Mouse (Mus musculus) left cerebral cortex, adult 18-20 months (tissue): ENCODE measurements around the gene Ovol1. TPM values are rescaled to one million over a fixed set of nuclear protein-coding genes. Genes with fewer than 3 reads are reported as not detected.

Experiments used
- DNase-seq, 2 experiments: peaks; one replicate each; pipeline ENCODE4 v3.0.0; 2021 to 2022; ENCODE audit warnings: low spot score in 2 of 2, mixed read lengths in 1 of 2
- total RNA-seq, 2 experiments: library from RNA; stranded (reverse); gene quantifications; 2 replicates each; pipeline ENCODE4 v1.2.3; 2021

The Ovol1 gene
- total RNA-seq, 2 experiments from 2014 or later, result not detected

DNA sequence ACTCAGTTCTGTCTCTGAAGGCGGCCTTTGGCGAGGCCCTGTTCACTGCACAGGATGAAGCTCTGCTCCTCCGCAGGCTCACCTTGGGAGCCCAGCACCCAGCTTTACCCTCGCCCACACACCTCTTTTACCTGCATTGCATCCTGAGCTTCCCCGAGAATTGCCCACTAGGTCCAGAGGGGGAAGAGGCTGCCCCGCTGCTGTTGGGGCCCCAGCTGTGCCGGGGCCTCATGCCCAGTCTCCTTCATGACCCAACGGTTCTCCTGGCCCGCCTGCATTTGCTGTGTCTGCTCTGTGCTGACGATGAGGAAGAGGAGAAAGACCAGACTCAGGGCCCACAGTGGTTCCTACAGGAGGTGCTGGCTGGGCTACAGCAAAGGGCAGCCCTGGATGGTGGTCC lies 9.1 kb upstream of the Ovol1 start:
- no peak for DNase-seq

DNA sequence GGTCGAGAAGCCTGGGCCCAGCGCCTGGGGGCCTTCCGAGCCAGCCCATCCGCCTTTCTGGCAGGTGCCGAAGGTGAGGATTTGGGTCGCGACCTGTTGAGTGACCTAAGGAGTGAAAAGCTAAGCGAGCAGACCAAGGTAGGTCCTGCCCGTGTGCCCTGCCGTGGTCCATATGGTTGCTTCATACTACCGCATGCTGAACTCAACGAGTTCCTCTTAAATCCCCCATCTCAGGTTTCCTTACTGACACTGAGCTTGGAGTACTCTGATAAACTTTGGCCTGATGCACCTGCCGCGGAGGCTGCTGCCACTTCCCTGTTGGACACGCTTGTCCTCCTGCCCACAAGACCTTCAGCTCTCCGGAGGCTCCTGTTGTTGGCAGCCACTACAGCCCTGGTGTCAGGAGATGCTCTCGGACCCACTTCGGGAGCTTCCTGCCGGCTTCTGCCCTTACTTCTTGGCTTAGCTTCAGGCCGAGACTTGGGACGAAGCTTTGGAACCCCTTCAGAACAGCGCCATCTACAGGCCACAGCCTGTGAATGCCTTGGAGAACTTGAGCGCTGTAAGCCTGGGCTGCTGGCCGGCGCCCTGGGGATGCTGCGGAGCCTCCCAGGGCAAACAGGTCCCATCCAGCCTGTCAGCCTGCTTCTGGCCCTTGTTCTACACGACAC lies 8.2 kb upstream of the Ovol1 start:
- peak; percentile 79 to 85 for DNase-seq

DNA sequence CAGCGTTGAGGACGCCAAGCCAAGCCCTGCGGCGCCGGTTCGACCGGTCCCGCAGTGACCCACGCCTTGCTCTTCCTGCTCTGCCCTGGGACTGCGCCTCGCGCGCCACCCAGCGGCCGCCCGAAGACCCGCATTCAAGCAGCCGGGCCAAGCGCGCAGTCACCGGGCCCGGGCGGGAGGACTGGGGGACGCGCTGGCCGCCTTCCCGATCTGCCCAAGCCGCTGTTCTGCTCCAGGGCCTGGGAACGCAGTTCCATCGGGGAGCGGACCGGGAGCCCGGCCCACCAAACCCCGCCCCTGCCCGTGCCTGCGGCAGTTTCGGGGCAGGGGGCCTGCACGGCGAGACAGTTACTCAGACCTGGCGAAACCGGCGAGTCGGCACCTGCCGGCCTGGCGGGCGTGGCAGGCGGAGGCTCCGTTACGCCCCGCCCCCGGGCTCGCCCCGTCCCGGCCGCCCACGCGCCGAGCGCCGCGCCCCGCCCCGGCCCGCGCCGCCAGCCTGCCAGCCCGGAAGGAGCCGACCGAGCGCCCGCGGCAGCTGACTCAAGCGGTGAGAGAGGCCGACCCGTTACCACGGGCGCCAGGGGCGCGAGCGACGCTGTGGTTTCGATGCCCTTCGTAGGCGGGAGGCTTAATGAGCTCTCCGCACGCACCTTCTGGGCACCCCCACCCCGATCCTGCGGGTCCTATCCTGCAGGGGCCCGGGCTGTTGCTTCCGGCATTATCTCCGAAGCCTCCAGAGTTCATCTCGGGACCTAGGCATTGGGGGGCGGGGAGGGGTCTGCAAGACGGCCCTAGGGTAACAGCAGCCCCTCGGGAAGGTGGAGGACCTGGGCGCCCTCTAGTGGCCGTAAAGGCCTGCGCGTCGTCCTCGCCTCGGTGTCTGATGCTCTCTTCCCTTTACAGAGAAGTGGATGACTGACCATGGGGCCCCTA lies 7.4 kb upstream of the Ovol1 start, which contains the start of gene Ap5b1:
Gene Ap5b1 (plus strand): TSS at position 492 of the 936 bp plus-strand sequence.
- DNase-seq, result peak; percentile 84 to 87

DNA sequence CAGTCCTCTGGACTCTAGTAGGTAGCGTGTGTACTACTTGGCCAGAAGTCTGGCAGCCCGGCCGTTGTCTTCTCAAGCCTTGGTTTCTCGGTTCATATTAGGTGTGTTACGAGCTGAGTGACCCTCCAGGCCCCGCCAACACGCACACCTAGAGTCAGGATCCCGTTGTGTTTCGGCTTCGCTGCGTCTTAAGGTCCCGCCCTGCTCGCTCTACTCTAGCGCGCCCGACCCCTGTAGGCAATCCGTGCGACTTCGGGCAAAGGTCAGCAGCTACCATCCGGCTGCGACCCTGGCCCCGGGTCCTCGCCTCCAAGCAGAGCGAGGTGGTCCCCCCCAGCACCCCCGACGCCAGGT lies 6.7 kb upstream of the Ovol1 start:
- DNase-seq, result no peak

DNA sequence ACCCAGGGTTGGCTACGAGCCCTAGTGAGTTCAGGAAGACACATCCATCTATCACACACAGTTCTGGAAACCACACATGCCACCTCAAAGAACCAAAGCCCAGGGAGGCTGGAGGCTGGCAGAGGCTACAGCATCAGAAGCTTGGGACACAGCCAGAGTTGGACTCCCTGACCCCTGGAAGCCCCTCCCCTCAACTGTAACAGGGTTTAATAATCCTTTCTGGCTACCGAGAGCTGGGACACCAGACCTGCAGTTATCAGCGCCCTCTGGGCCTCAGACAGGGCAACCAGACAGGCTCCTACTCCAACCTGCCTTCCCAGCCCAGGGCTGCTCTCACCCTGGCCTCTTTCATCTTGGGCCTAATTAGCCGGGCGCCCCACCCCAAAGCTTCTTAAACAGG lies 5.9 kb upstream of the Ovol1 start:
- no peak for DNase-seq

DNA sequence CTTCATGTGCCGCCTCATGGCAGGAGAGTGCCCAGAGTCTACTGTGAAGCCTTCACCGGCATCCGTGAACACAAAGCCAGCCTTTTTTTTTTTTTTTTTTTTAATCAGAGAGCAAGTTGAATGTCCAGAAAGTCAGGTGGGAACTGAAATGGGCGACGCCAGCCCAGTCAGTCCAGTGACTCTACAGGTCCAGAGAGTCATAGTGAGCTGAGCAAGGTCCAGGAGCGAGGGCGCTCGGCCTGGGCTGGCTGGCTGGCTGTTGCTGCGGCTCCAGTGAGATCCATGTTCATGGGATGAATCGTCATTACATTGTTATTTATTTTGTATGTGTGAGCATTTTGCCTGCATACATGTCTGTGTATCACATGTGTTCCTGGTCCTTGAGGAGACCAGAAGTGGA lies 2.3 kb upstream of the Ovol1 start:
- DNase-seq, result no peak

DNA sequence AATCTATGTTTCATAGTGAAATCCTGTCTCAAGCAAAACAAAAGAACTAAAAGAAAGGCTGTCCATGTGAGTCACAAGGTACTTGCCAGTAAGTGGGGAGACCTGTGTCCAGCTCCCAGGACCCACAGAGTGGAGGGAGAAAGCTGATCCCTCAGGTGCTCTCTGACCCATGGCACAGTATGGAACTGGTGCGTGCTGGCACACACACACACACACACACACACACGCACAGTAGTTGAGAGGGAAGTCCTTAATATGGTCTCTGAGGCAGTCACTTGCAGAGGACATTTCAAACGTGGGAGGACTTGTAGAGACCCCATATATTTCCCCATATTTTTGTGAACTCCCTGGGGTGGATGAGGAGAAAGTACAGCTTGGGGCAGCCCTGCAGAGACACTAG lies 1.4 kb upstream of the Ovol1 start:
- DNase-seq, result no peak

DNA sequence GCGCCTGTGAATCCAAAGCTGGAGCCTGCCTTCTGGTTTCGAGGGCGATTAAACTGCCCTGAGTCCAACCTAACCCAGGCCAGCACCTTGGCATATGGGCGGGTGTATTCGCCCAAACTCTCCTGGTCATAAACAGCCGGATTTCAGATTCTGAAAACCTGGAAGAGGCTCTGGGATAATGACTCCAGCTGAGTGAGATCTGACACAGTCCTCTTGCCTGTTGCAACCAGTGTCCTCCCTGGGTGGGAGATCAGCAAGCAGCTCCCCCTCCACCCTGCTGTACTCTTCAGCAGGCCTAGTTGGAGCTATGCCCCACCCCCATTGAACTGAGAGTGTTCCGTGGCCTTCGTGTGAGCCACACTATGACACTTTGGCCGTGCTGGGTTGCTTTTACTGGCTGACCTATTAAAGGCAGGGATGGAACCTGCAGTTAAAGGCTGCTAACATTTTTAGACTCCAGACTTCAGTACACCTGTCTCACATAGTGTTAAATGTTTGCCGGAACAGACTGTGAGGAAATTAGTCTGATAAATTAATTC lies 875 bp upstream of the Ovol1 start:
- no peak for DNase-seq

DNA sequence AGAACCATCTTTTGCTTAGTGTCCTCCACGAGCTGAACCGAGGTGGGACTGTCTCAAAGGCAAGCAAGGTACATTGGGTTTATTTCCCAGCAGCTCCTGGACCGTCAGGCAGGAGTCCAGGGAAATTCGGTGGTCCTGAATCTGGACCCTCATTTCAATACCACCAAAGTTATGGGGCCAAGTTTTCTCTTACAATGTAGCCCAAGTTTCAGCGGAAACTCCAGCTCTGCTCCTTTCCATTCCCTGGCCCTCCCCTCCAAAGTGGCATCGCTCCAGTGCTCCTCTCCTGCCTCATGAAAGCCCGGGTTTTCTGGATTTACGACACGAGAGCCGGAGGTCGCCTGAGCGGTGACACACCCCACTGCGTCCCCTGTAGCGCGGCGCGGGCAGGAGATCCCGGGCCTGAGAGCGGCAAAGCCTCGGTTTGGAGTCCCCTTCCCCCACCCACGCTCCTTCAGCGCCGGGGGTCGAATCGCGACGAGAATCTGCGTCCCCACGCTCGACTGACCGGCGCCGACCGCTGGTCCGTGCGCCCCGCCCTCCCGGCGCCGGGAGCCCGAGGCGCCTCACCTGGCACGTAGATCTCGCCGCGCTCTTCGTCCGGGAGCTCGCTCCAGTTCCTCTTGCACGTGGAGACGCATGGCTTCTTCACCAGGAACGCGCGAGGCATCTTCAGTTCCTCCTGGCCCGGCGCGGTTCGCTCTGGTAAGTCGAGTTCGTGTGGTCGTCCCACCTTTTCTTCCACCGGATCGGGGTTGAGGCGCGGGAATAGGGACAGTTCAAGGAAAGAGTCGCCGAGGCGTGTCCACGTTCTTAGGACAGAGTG lies 602 bp downstream of the Ovol1 start:
- no peak for DNase-seq

DNA sequence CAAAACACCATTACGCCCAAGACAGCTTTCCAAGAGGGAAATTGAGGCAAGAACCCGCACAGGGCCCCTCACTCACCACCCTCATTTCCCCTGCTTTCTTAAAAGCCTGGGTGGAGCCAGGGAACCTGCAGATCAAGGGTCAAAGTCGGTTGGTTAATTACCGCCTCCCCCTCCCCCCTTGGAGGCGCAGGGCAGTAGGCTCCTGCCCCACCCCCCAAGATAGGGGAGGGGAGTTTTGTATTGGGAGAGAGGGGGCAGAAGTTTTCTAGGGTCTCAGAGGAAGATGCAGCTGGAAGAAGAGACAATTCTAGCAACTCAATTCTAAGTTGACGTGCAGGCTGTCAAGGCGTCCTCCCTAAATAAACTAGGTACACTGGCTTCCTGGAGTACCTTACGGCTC lies 1.2 kb downstream of the Ovol1 start:
- no peak for DNase-seq

DNA sequence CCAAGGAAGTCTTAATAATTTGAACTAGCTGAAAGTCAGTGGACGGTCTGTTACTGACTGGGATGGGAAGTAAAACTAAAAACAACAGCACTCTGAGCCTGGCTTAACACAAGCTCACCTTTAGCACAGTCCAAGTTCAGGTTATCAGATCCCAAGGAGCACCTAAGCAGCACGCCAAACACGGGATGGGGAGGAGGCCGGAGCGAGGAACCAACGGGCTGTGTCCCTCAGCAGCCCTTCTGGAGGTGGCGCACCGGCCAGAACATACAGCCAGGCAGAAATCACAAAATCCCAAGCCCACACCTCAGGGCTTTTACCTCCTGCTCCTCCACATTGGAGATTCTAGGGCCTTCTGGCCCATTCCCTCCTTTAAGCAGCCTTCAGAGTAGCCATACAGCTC lies 1.7 kb downstream of the Ovol1 start:
- DNase-seq, result no peak

DNA sequence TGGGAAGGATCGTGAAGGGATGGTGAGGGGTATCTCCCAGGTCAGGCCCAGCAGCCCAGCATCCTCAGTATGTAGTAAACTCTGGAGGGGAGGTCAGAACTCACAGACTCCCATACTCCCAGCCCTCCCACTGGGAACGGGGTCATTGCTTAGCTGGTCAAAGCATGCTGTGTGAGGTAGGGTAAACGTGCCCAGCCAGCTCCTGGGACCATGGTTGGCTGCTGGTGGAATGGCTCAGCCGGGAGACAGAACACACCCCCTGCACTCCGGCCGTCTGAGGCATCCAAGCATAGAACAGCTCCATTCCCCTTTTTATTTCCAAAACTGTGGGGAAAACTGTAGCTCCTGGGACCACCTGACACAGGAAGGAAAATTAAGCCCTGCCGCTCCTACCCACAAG lies 2.3 kb downstream of the Ovol1 start:
- no peak for DNase-seq

DNA sequence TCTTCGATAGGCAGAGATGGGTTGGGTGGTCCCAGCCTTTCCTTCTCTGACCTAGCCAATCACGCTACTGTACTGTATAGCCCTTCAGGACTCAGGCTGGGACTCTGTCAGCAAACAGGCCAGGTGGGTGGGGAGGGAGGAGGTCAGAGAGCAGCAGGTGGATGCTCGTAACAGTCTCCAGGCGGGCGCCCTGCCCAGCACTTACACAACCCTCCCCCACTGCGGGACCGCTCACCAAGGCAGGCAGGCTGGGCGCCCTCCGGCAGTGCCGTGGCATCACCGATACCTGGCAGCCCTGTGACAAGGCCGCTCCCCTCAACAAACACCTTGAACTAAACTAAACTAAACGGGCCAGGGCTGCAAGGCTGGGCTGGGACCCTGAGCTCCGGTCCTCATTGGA lies 6.2 kb downstream of the Ovol1 start:
- no peak for DNase-seq

DNA sequence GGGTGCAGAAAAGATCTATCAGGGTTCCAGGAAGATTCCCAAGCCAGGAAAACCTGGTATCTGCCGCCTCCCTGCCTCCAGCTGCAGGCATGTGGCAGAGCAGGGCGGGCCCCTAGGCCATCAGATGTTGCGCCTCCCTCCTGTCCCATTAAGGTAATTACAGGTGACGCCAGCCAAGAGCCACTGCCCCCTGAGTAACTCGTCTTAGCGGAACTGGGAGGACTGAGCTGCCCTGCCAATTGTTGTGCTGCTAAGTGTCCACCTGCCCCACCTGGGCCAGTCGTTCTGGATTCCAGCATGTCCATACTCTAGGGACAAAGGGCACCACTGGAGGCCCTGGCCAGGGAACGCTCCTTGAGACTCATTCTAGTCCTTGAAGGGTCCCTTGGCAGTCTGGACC lies 6.6 kb downstream of the Ovol1 start:
- DNase-seq, result no peak

DNA sequence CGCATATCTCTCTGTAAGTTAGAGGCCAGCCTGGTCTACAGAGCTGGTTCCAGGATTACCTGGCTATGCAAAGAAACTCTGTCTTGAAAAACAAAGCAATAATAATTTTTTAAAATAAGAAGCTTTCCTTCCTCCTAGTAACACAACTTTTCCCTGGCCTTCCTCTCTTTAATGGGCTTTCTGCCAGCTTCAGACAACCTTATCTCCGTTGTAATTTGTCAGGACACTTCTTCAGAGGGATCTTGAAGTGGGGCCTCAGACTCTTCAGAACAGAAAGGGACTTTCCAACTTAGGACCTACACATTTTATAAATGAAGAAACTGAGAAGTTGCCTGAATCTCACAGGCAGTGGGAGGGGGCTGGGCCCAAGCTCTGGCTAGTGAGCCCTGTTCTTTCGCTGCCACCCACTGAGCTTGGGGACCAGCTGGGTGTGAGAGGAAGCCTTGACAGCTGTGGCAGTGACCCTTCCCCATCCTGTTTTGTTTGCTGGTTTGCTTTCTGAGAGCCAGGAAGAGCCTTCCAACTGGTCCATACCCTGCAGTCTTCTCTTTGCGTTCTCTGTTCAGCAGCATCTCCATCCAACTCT lies 12.9 kb downstream of the Ovol1 start:
- no peak for DNase-seq

DNA sequence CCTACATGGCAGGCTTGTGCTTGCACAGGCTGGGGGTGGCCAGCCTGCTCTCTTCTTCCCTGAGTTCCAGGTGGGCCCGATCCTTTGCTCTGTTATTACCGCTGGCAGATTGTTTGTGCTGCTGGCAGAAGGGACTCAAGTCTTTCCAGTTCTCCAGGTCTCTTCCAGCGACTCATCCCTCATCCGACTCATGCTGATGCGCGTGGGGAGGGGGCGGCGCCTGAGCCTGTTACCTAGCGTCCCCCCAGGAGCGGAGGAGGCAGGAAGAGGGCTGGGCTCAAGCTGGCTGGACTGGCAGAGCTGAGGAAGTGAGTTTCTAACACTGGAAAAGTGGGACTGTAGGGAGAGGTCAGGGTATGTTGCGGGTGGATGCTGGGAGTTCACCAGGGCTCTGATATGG lies 16.4 kb downstream of the Ovol1 start:
- DNase-seq, result no peak

DNA sequence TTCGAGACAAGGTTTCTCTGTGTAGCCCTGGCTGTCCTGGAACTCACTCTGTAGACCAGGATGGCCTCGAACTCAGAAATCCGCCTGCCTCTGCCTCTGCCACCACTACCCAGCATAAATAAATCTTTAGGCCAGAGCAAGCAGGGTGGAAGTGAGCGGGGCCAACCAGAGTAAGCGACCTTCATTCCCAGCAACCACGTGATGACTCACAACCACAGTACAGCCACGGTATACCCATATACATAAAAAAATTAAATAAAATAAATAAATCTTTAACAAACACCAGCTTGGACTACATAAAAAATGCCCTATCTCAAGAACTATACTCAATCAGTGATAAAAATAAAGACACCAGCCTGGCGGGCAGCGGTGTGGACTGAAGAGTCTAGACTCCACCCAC lies 17.1 kb downstream of the Ovol1 start:
- DNase-seq, result no peak

DNA sequence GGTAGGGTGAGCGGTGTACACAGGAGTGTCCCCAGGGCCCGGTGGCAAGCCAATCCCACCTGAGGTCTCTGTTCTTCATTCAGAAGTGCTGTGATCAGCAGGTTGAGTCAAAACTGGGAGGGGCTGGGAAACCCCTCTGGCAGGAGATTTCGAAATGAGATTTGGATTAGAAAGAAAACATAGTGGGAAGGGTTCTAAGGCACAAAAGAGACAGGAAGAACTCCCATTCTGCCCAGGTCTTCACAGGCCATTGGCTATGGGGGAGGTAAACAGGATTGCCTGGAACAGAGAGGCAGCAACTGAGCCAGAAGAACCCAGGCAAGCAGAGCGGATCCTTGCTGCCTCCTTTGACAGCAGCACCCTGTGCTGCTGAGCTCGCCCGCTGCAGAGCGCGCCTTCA lies 21.7 kb downstream of the Ovol1 start:
- DNase-seq, result no peak

DNA sequence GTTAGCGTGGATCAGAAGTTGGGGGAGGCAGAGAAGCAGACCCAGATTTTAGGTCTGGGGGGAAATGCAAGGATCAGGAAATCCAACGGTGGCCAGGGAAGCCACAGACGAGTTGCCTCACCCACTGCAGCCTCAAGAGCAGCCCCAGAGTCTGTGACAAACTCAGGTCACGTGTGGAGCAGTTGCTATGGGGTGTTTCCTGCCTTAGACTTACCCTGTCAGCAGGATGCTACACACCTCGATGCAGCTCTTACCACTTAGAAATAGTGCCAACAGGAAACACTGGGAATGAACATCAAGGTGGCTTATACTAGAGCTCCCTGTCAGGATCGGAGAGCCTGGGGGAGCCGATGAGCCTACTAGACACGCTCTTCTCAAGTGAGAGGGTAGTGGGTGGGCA lies 27.9 kb downstream of the Ovol1 start:
- no peak for DNase-seq

DNA sequence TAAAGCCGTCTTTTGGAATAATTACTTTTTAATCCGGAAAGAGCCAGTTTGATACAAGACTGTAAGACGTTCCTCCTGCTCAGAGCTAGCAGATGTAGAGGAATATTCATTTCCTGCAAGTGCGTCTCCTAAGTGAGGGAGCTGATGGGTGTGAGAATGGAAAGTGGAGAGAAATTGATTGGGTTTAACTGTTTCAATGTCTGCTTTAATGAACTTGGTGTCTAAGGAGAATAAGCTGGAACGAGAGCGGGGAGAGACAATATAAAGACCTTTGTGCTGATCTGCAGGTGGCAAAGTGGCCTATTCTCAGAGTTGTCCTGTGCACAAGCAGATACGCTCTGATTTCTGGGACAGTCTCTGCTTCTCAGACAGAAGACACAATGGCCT lies 30.3 kb downstream of the Ovol1 start:
- DNase-seq, result no peak
